ENCODE assay signal across 7 mouse cellular contexts in the genomic region with DNA sequence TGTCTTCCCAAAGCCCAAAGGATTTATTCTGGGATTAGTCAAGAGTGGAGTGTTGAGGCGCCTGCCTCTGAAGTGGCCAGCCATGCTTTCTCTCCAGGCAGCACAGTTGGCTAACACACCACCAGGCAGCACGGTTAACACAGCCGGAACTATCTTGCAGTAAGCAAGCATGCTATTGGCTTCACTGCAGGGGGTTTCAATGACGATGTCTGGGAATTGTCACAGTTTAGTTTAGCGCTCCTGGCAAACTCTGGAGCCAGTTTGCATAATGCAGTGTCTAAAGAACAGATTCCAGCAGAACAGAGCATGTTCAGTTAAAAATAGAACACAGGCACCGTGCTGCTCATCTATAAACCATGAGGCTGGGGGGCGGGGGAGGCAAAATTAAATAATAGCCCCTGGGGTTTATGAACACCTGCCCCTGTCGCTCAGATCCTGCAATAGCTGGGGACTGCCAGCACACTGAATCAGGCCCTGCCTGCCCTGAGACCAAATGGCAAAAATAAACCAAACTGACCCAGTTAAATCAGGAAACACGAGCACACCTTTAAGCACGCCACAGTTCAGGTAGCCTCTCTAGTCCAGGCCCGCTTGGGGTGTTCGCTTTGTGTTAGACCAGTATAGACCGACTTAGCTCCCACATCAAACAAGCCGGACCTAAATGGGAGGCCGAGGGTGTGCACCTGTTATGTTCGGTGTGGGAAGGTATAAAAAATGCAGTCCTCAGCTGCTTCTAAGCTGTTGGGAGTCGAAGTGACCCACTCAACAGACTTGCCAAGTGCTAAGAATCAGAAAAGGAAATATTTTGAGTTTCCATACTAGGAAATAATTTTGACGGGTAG. TPM values are rescaled to one million over a fixed set of nuclear protein-coding genes. Genes with fewer than 3 reads are reported as not detected.
A peak's percentile ranks its signal among the peaks of the same experiment; 100 is the strongest.
DNase-seq lines count a peak whose midpoint lies in the region; ATAC-seq lines count a peak whose summit lies in the region.

No protein-coding gene starts in this region.

- no peak overlapping the region for H3K9ac ChIP-seq in forebrain, embryonic 13.5 days
- H3K9ac ChIP-seq in hindbrain, embryonic 12.5 days = no peak overlapping the region
- no peak overlapping the region for H3K9ac ChIP-seq in stomach, embryonic 15.5 days

- peaks cover 17% of the 10 kb centered on the region for H3K4me1 ChIP-seq in forebrain, embryonic 13.5 days
- peaks cover 15% of the 10 kb centered on the region for H3K4me1 ChIP-seq in hindbrain, embryonic 12.5 days
- H3K4me1 ChIP-seq in limb, embryonic 10.5 days = peaks cover 18% of the 10 kb centered on the region
- H3K4me1 ChIP-seq in stomach, embryonic 15.5 days = 0 out of 2 replicates have a peak, but pooled peaks cover 6% of the 10 kb centered on the region

- no peaks in the 10 kb centered on the region for H3K9me3 ChIP-seq in forebrain, embryonic 13.5 days (replicated peaks)
- H3K9me3 ChIP-seq in hindbrain, embryonic 12.5 days (replicated peaks) = no peaks in the 10 kb centered on the region
- H3K9me3 ChIP-seq in limb, embryonic 10.5 days (replicated peaks) = no peaks in the 10 kb centered on the region
- H3K9me3 ChIP-seq in stomach, embryonic 15.5 days = no peaks in the 10 kb centered on the region

- H3K27ac ChIP-seq in forebrain, embryonic 13.5 days = peak overlapping the region; percentile 1; the same call in 1 of the 2 replicates
- H3K27ac ChIP-seq in hindbrain, embryonic 12.5 days = 0 out of 2 replicates have a peak overlapping the region, but pooled peaks have one; percentile 17
- H3K27ac ChIP-seq in limb, embryonic 10.5 days = peak overlapping the region; percentile 40; the same call in 1 of the 2 replicates
- 0 out of 2 replicates have a peak overlapping the region, but pooled peaks have one; percentile 40 for H3K27ac ChIP-seq in stomach, embryonic 15.5 days

- no peaks in the 10 kb centered on the region for H3K36me3 ChIP-seq in forebrain, embryonic 13.5 days (ENCODE audit: poor library complexity, severe bottlenecking)
- no peaks in the 10 kb centered on the region for H3K36me3 ChIP-seq in hindbrain, embryonic 12.5 days
- H3K36me3 ChIP-seq in limb, embryonic 10.5 days = no peaks in the 10 kb centered on the region
- no peaks in the 10 kb centered on the region for H3K36me3 ChIP-seq in stomach, embryonic 15.5 days

- peak; percentile 32 for DNase-seq in ES-CJ7 (ENCODE audit: low read depth, low spot score)
- peak; percentile 55 for DNase-seq in R1 (ENCODE audit: low read depth, low spot score)
- DNase-seq in limb, embryonic 10.5 days (ENCODE audit: low spot score) = no peak
- DNase-seq in spleen, postnatal 14 days (ENCODE audit: low spot score in 2 of 2) = no peak

- 0 out of 2 replicates have a peak overlapping the region, but pooled peaks have one; percentile 7 for H3K4me2 ChIP-seq in forebrain, embryonic 13.5 days
- H3K4me2 ChIP-seq in hindbrain, embryonic 12.5 days (replicated peaks) = peak overlapping the region; percentile 12; the same call in 1 of the 2 replicates
- no peak overlapping the region for H3K4me2 ChIP-seq in stomach, embryonic 15.5 days

- no peak overlapping the region for H3K4me3 ChIP-seq in forebrain, embryonic 13.5 days
- H3K4me3 ChIP-seq in hindbrain, embryonic 12.5 days = no peak overlapping the region
- H3K4me3 ChIP-seq in limb, embryonic 10.5 days = no peak overlapping the region
- H3K4me3 ChIP-seq in stomach, embryonic 15.5 days (replicated peaks) = no peak overlapping the region

- ATAC-seq in forebrain, embryonic 13.5 days = peak; percentile 89
- ATAC-seq in hindbrain, embryonic 12.5 days (ENCODE audit: low FRiP score) = peak; percentile 86
- peak; percentile 29; the same call in 1 of the 2 replicates for ATAC-seq in stomach, embryonic 15.5 days (ENCODE audit: insufficient read depth, low FRiP score, low read depth)

- H3K27me3 ChIP-seq in forebrain, embryonic 13.5 days = 0 out of 2 replicates have a peak, but pooled peaks cover 2% of the 10 kb centered on the region
- H3K27me3 ChIP-seq in hindbrain, embryonic 12.5 days = no peaks in the 10 kb centered on the region
- no peaks in the 10 kb centered on the region for H3K27me3 ChIP-seq in limb, embryonic 10.5 days (ENCODE audit: low read depth, poor library complexity, severe bottlenecking)
- no peaks in the 10 kb centered on the region for H3K27me3 ChIP-seq in stomach, embryonic 15.5 days (replicated peaks)

- 57% methylated on average over 18 of the region's 18 CpGs for WGBS in forebrain, embryonic 13.5 days
- WGBS in hindbrain, embryonic 12.5 days = 57% methylated on average over 18 of the region's 18 CpGs
- 70% methylated on average over 18 of the region's 18 CpGs for WGBS in limb, embryonic 10.5 days
- WGBS in stomach, embryonic 15.5 days = 55% methylated on average over 18 of the region's 18 CpGs

RNA-seq across cellular contexts. Expression of a gene that starts 27.1 kb away (rescaled TPM):
- polyA plus RNA-seq in forebrain, embryonic 13.5 days (2015; fragmentation: Nextera tagmentation; extraction: Ambion mirVana) = 41.1 and 41.2 TPM in 2 replicates
- 50.9 and 54.5 TPM in 2 replicates for polyA plus RNA-seq in hindbrain, embryonic 12.5 days (2016; fragmentation: Nextera tagmentation; extraction: Ambion mirVana)
- 55.7 and 58.7 TPM in 2 replicates for polyA plus RNA-seq in limb, embryonic 10.5 days (2016; fragmentation: Nextera tagmentation; extraction: Ambion mirVana)
- 162 and 165 TPM in 2 replicates for polyA plus RNA-seq in stomach, embryonic 15.5 days (2015; fragmentation: Nextera tagmentation; extraction: Ambion mirVana)

Comparison
In these comparisons a context has a peak if more than half of its experiments do, and no peak if none do; other contexts are left out.
1. DNase-seq: peak in ES-CJ7 (single experiment) and R1 (single experiment); none in limb, embryonic 10.5 days (single experiment) and spleen, postnatal 14 days (0 of 2).
2. ATAC-seq: peak in every context shown above with its lines; median percentile 89 in forebrain, embryonic 13.5 days; 86 in hindbrain, embryonic 12.5 days; 29 in stomach, embryonic 15.5 days.
3. Peak in every context shown above with its lines, with median percentiles within 50 percentile points of each other: H3K27ac ChIP-seq.